Mouse (Mus musculus): ENCODE data around the gene H1f0. TPM values are rescaled to one million over a fixed set of nuclear protein-coding genes. Genes with fewer than 3 reads are reported as not detected.

H1f0 gene
- 294 and 300 TPM in 2 replicates for polyA plus RNA-seq (2016; fragmentation: Nextera tagmentation; extraction: Ambion mirVana)

DNA sequence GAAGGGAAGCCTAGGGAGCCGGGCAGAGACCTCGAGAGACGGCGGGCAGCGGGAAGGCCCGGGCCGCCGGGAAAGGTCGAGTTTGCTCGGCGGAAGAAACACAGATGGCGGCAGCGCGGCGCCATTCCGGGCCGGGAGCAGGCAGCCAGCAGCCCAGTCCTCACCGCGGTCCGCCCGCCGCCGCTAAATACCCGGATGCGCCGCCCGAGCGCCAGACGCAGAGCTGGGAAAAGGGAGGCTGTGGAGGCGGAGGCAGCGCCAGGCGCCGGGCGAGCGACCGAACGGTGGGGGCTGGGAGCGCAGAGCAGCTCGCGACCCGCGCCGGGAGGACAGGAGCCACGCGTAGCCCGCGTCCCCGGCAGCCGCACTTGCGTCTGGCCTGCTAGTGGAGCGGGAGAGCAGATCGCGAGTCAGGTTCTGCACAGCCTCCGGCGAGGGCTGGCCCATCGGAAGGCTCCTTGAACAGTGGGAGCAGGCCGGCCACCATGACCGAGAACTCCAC, at the start of gene H1f0:
Gene H1f0 (plus strand): TSS at position 214 of the 502 bp plus-strand sequence.
- no peaks in the 10 kb centered on the region for H3K36me3 ChIP-seq
- 0% methylated on average over 47 of the region's 58 CpGs for WGBS
- H3K9ac ChIP-seq, result peak within 1 kb of the TSS; percentile 99
- no peaks in the 10 kb centered on the region for H3K9me3 ChIP-seq (replicated peaks)
- H3K4me2 ChIP-seq, result peak within 1 kb of the TSS; percentile 96
- H3K4me1 ChIP-seq (replicated peaks), result peaks cover 39% of the 10 kb centered on the region
- H3K27me3 ChIP-seq (replicated peaks), result 0 out of 2 replicates have a peak, but pooled peaks cover 7% of the 10 kb centered on the region
- H3K27ac ChIP-seq (ENCODE audit: poor library complexity, severe bottlenecking), result peak within 1 kb of the TSS; percentile 96
- ATAC-seq (ENCODE audit: insufficient number of reproducible peaks, low FRiP score), result peak; percentile 75
- H3K4me3 ChIP-seq, result peak within 1 kb of the TSS; percentile 74

GRCm38 (mm10) chr15:78978875-78979274, 49.4 kb upstream of the H1f0 start:
- peak; percentile 26; the same call in 1 of the 2 replicates for ATAC-seq (ENCODE audit: insufficient number of reproducible peaks, low FRiP score)

DNA sequence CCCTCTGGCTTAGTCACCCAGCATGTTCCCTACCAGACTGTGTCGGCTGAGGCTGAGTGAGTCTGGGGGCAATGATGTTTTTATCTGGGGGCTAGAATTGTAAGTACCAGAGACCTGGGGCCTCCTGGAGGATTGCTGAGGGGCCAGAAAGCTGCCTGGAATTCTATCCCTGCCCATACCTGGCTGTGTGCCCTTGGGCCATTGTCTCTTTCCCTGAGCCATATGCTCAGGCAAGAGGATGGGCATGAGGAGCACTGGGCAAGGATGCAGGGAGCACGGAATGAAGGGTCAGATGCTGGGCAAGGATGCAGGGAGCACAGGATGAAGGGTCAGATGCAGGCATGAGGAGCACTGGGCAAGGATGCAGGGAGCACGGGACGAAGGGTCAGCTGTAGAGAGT, 48.2 kb upstream of the H1f0 start:
- Histone ChIP-seq H3K4me2 (no peak overlapping the region), H3K27ac (ENCODE audit: poor library complexity, severe bottlenecking) (no peak overlapping the region), H3K27me3 (replicated peaks) (no peaks in the 10 kb centered on the region), H3K9me3 (replicated peaks) (no peaks in the 10 kb centered on the region), H3K36me3 (no peaks in the 10 kb centered on the region), H3K4me1 (replicated peaks) (peaks cover 44% of the 10 kb centered on the region), H3K9ac (no peak overlapping the region), H3K4me3 (no peak overlapping the region)
- ATAC-seq (ENCODE audit: insufficient number of reproducible peaks, low FRiP score), result no peak
- WGBS, result 79% methylated on average over 4 of the region's 4 CpGs

More at GRCm38 (mm10) chr15:78978875-78979274, 49.4 kb upstream of the H1f0 start:
- Histone ChIP-seq H3K27ac (ENCODE audit: poor library complexity, severe bottlenecking) (peak overlapping the region; percentile 71), H3K4me3 (no peak overlapping the region), H3K4me1 (replicated peaks) (peaks cover 32% of the 10 kb centered on the region), H3K4me2 (peak overlapping the region; percentile 29; the same call in 1 of the 2 replicates), H3K36me3 (no peaks in the 10 kb centered on the region), H3K9me3 (replicated peaks) (no peaks in the 10 kb centered on the region), H3K9ac (peak overlapping the region; percentile 34), H3K27me3 (replicated peaks) (no peaks in the 10 kb centered on the region)
- 7% methylated on average over 4 of the region's 4 CpGs for WGBS

DNA sequence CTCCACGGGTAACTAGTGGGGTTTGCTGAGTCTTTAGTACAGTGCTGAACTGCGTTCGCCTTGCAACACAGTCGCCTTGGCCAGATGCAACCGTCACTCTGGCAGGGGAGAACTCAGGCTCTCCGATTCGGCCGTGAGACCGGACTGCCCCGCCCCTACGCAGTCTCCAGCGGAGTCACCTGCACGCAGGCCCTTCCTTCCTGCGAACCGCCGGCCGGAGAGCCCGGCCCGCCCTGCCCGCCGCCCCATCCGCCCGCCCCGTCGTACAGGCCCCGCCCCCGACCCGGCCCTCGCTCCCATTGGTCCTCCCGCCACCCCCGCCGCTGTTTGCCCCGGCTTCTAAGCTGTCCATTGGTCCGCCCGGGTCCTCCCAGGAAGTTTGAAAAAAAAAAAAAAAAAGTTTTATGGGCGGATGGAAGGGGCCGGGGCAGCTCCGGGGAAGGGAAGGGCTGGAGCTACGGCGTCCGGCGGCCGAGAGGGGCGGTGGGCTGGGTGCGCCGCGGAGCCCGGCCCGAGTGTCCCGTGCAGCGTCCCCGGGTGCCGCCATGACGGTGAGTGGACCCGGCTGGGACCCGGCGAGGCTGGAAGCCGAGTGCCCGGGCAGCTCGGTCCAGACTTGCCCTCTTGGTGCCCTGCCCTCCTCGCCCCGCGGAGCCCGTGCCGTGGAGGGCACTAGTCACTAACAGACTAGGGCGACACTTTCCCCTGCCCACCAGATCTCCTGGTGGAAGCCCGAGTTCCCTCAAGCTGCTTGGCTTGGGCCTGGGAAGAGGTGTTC, 45.4 kb upstream of the H1f0 start:
- 2% methylated on average over 62 of the region's 67 CpGs for WGBS
- no peaks in the 10 kb centered on the region for H3K9me3 ChIP-seq (replicated peaks)
- peaks cover 6% of the 10 kb centered on the region; the same call in 1 of the 2 replicates for H3K36me3 ChIP-seq
- ATAC-seq (ENCODE audit: insufficient number of reproducible peaks, low FRiP score), result peak; percentile 90
- peaks cover 72% of the 10 kb centered on the region for H3K4me1 ChIP-seq (replicated peaks)
- H3K9ac ChIP-seq, result peak overlapping the region; percentile 96
- H3K4me2 ChIP-seq, result peak overlapping the region; percentile 87
- no peaks in the 10 kb centered on the region for H3K27me3 ChIP-seq (replicated peaks)
- H3K4me3 ChIP-seq, result peak overlapping the region; percentile 92
- H3K27ac ChIP-seq (ENCODE audit: poor library complexity, severe bottlenecking), result peak overlapping the region; percentile 92

DNA sequence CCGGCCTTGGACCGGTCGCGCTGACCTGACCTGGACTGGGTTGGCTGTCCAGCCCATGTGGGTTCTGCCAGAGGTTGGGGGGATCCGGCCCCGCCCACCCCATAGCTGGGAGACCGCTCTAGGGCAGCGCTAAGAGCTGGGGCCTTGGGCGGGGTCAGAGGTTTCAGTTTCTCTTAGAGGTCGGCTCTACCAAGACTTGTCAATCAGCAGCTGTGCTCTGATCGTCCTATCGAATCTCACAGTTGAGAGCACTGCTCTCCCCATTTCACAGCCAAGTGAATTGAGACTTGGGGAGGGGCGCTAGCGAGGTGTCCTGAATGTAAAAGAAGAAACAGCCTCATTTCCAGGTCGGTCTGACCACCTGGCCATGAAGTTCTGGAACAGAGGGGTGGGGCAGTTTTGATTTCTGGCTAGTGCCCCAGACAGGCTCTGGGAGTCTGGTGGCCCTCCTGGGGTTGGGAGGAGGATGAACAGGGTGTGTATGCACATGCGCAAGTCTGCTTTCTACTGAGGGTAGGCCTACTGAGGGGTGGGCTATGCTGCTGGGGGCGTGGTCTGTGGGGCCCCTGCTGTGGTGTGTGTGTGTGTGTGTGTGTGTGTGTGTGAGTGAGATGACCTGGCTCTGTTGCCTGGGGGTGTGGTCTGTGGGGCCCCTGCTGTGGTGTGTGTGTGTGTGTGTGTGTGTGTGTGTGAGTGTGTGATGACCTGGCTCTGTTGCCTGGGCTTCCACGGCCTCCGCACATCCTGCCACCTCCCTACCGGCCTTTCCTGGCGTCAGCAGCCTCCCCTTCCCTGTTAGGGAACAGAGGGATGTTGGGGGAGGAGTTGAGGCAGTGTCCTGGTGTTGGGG, 44.6 kb upstream of the H1f0 start:
- peak; percentile 71 for ATAC-seq (ENCODE audit: insufficient number of reproducible peaks, low FRiP score)
- Histone ChIP-seq H3K4me2 (peak overlapping the region; percentile 87), H3K4me3 (peak overlapping the region; percentile 92), H3K9me3 (replicated peaks) (no peaks in the 10 kb centered on the region), H3K9ac (peak overlapping the region; percentile 96), H3K36me3 (peaks cover 13% of the 10 kb centered on the region), H3K27me3 (replicated peaks) (no peaks in the 10 kb centered on the region), H3K27ac (ENCODE audit: poor library complexity, severe bottlenecking) (peak overlapping the region; percentile 92), H3K4me1 (replicated peaks) (peaks cover 74% of the 10 kb centered on the region)
- 2% methylated on average over 21 of the region's 21 CpGs for WGBS

DNA sequence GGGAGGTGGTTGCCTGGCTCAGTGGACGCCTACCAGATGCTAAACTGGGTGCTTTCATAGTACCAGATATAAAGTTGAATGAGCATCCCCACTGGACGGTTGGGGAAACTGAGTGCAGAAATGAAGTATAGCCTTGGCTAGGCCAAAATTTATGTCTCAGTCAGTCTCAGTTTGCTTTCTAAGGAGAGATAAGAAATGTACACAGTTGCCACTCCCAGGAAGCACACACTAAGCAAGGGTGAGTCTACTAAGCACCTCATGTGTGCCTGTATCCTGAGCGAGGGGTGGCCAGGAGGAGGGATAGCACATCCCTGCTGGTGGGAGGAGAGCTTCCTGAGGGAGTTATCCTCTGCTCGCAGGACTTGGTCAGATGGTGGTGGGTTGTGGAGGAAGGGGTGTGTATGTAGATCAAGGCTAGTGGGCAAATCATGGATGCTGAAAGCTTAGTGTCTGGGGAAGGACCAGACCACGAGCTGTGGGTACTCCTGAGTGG, 43.9 kb upstream of the H1f0 start:
- no peak for ATAC-seq (ENCODE audit: insufficient number of reproducible peaks, low FRiP score)
- H3K4me1 ChIP-seq (replicated peaks), result peaks cover 74% of the 10 kb centered on the region
- H3K9ac ChIP-seq, result peak overlapping the region; percentile 96
- peak overlapping the region; percentile 92 for H3K4me3 ChIP-seq
- H3K36me3 ChIP-seq, result peaks cover 20% of the 10 kb centered on the region
- H3K4me2 ChIP-seq, result peak overlapping the region; percentile 87
- H3K27ac ChIP-seq (ENCODE audit: poor library complexity, severe bottlenecking), result peak overlapping the region; percentile 92
- no peaks in the 10 kb centered on the region for H3K9me3 ChIP-seq (replicated peaks)
- 30% methylated on average over 5 of the region's 5 CpGs for WGBS
- H3K27me3 ChIP-seq (replicated peaks), result no peaks in the 10 kb centered on the region

DNA sequence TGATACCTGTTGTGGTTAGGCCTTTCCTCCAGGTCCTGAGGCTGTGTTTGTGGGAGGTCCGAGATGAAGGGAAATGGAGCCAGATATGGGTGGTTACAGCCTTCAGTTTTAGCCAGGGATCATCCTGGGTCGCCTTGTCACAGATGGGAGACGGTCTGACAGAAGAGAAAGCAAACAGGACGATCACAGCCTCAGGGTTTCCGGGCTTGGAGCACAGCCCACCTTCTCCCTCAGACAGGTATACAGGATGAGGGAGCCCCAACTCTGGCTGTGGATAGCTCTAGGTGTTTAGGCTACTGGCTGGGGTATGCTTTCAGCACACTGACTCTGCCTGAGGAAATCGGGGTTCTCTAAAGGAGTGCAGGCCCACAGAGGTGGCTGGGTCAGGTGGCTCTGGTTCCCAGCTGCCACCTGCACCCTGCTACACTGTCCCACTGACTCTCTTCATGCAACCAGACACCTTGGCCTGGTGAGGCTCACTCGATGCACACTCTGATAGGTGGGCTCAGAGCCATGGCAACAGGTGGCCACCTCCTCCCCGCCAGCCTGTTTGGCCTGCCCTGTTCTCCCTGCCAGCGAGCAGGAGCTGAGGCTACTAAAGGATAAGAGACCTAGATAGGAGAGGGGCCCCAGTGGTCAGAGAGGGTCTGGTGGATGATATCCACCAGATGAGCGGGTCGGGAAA, 41.6 kb upstream of the H1f0 start:
- H3K27ac ChIP-seq (ENCODE audit: poor library complexity, severe bottlenecking), result no peak overlapping the region
- H3K9me3 ChIP-seq (replicated peaks), result no peaks in the 10 kb centered on the region
- peak overlapping the region; percentile 58 for H3K9ac ChIP-seq
- peaks cover 77% of the 10 kb centered on the region for H3K4me1 ChIP-seq (replicated peaks)
- no peaks in the 10 kb centered on the region for H3K27me3 ChIP-seq (replicated peaks)
- H3K4me2 ChIP-seq, result peak overlapping the region; percentile 20; the same call in 1 of the 2 replicates
- WGBS, result 47% methylated on average over 11 of the region's 11 CpGs
- peaks cover 43% of the 10 kb centered on the region for H3K36me3 ChIP-seq
- no peak for ATAC-seq (ENCODE audit: insufficient number of reproducible peaks, low FRiP score)
- H3K4me3 ChIP-seq, result no peak overlapping the region

- WGBS, result 62% methylated on average over 14 of the region's 14 CpGs
- Histone ChIP-seq H3K4me2 (no peak overlapping the region), H3K9ac (0 out of 2 replicates have a peak overlapping the region, but pooled peaks have one; percentile 12), H3K9me3 (replicated peaks) (no peaks in the 10 kb centered on the region), H3K4me3 (no peak overlapping the region), H3K27me3 (replicated peaks) (no peaks in the 10 kb centered on the region), H3K4me1 (replicated peaks) (peaks cover 71% of the 10 kb centered on the region), H3K36me3 (peaks cover 61% of the 10 kb centered on the region), H3K27ac (ENCODE audit: poor library complexity, severe bottlenecking) (peak overlapping the region; percentile 49; the same call in 1 of the 2 replicates)
- no peak for ATAC-seq (ENCODE audit: insufficient number of reproducible peaks, low FRiP score)
Observed at GRCm38 (mm10) chr15:78988499-78988971, 39.7 kb upstream of the H1f0 start.

DNA sequence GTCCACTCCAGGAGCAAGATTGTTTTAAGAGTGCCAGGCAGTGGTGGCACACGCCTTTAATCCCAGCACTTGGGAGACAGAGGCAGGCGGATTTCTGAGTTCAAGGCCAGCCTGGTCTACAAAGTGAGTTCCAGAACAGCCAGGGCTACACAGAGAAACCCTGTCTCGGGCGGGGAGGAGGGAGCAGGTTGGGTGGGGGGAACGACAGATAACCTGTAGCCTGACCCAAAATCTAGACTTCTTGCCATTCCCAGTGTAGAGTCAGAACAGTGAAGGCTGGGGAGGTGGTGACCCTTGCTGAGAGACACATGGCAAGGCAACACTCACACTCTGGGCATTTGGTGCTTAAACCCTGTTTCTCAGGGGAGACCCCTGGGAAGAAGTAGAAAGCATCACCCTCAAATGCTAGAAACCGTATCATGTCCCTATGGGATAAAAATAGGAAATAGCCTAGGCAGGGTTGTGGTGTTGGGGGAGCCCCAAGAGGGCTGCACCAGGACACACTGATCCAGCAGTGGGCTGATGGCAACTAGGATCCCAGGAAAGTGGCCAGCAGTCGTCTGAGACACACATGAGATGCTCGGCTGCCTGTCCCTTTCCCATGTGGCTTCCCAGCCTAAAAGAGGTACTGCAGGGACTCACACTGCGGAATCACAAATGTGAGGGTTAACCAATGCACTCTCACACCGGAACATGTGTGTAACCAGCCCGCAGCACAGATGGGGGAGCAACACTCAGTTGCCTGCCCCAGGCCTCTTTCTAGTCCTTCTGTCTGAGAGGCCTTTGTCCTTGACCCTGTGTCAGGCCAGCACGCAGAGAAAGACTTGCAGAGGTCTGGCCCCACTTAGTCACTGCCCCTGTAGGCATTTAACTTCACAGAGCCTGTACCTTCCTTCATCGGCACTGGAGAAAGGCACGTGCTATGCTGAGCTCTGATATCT, 38.8 kb upstream of the H1f0 start:
- Histone ChIP-seq H3K9me3 (replicated peaks) (no peaks in the 10 kb centered on the region), H3K4me3 (no peak overlapping the region), H3K4me2 (no peak overlapping the region), H3K36me3 (peaks cover 70% of the 10 kb centered on the region), H3K27me3 (replicated peaks) (no peaks in the 10 kb centered on the region), H3K27ac (ENCODE audit: poor library complexity, severe bottlenecking) (peak overlapping the region; percentile 37), H3K9ac (no peak overlapping the region), H3K4me1 (replicated peaks) (peaks cover 62% of the 10 kb centered on the region)
- ATAC-seq (ENCODE audit: insufficient number of reproducible peaks, low FRiP score), result no peak
- WGBS, result 77% methylated on average over 14 of the region's 14 CpGs
